Mouse (Mus musculus): ENCODE measurements around the gene 4930442H23Rik. TPM values are rescaled to one million over a fixed set of nuclear protein-coding genes. Genes with fewer than 3 reads are reported as not detected.
"Not testable (repeated sequence)": the region's sequence is repeated elsewhere in the genome, so short reads cannot be mapped to it uniquely, and the experiment has no call there.

Gene 4930442H23Rik
- total RNA-seq, 2 experiments from 2014 or later: not detected

DNA sequence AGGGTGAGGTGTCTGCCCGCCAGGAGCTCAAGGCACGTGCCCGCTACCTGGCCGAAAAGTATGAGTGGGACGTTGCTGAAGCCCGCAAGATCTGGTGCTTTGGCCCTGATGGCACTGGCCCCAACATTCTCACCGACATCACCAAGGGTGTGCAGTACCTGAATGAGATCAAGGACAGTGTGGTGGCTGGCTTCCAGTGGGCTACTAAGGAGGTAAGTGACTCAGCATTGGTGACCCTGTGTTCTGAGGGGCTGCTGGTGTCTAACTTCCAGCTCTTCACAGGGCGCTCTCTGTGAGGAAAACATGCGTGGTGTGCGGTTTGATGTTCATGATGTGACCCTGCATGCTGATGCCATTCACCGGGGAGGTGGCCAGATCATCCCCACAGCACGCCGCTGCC lies 2.7 kb downstream of the 4930442H23Rik start:
- intact Hi-C loops (cut with DNase I): no loop called here
- DNase-seq (ENCODE audit: low spot score in 2 of 2): no peak

DNA sequence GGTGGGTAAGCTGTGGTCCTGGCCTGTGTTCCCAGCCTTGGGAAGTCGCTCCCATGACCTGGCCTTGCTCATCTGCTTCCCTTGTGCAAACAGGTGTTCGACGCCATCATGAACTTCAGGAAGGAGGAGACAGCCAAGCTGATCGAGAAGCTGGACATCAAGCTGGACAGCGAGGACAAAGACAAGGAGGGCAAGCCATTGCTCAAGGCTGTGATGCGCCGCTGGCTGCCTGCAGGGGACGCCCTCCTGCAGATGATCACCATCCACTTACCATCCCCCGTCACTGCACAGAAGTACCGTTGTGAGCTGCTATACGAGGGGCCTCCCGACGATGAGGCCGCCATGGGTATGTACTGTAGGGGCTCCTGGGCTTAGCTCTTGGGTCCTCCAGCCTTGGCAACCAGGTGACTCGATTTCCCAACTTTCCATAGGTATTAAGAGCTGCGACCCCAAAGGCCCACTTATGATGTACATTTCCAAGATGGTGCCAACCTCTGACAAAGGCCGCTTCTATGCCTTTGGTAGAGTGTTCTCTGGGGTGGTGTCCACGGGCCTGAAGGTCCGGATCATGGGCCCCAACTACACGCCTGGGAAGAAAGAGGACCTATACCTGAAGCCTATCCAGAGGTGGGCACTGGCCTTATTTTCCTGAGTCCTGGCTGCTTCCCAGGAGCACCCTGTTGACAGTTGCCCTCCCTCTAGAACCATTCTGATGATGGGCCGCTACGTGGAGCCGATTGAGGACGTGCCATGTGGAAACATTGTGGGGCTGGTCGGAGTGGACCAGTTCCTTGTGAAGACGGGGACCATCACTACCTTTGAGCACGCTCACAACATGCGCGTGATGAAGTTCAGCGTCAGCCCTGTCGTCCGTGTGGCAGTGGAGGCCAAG lies 4.0 kb downstream of the 4930442H23Rik start:
- no peak for DNase-seq (ENCODE audit: low spot score in 2 of 2)
- intact Hi-C loops (cut with DNase I): no loop called here

DNA sequence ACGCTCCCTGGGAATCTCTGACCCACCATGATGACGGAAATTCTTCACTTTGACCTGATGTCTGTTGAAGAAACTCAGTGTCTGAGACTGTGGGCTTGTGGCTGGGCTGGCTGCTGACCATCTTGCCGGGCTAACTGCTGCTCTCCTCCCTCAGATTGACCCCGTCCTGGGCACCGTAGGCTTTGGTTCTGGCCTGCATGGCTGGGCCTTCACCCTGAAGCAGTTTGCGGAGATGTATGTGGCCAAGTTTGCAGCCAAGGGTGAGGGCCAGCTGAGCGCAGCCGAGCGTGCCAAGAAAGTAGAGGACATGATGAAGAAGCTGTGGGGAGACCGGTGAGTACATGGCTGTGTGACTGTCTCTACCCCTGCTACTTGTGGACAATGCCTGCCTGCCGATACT lies 4.7 kb downstream of the 4930442H23Rik start:
- intact Hi-C loops (cut with DNase I): no loop called here
- no peak for DNase-seq (ENCODE audit: low spot score in 2 of 2)

DNA sequence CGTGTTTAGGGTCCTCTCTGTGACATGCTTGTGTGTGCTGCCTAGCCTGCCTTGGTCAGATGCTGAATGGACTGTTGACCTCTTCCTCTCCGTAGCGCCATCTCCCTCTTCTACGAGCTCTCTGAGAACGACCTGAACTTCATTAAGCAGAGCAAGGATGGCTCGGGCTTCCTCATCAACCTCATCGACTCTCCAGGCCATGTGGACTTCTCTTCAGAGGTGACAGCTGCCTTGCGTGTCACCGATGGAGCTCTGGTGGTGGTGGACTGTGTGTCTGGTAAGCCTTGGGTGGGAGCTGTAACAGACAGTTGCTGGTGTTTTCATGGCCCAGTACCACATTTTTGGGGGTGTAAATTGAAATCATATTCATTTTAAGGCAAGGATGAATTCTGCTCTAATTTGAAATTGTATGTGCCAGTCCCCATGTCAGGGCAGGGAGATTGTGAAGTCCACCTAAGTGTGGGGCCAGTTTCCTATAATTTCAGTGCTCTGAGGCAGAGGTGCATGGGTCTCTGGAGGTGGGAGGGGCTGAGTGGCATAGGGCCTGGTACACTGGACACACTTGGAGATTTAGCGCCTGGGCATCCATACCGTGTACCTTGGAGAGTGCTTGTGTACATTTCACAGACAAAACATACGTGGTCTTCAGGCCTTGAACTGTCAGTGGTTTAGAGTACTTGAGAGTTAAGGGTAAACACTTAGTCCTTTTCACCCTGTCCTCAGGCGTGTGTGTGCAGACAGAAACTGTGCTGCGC lies 5.5 kb downstream of the 4930442H23Rik start:
- intact Hi-C loops (cut with DNase I): loop anchor here (2.0 kb wide), 1 partner anchor 41 kb away; no protein-coding TSS in a partner anchor
- no peak for DNase-seq (ENCODE audit: low spot score in 2 of 2)

DNA sequence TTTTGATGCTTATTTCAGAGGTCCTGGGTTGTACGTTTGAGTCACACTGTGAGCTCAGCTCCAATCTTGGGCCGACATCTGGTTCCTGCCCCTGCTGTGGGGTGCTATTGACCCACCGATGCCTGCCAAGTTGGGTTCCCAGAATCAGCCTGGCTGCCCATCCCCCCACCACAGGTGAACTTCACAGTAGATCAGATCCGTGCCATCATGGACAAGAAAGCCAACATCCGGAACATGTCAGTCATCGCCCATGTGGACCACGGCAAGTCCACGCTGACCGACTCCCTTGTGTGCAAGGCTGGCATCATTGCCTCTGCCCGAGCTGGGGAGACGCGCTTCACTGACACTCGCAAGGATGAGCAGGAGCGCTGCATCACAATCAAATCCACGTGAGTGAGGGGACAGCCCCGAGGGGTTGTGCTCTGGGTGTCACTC lies 6.1 kb downstream of the 4930442H23Rik start:
- peak in 1 of 2 experiments; percentile 37 for DNase-seq (ENCODE audit: low spot score in 2 of 2)
- intact Hi-C loops (cut with DNase I): loop anchor here (2.0 kb wide), 1 partner anchor 41 kb away; no protein-coding TSS in a partner anchor

DNA sequence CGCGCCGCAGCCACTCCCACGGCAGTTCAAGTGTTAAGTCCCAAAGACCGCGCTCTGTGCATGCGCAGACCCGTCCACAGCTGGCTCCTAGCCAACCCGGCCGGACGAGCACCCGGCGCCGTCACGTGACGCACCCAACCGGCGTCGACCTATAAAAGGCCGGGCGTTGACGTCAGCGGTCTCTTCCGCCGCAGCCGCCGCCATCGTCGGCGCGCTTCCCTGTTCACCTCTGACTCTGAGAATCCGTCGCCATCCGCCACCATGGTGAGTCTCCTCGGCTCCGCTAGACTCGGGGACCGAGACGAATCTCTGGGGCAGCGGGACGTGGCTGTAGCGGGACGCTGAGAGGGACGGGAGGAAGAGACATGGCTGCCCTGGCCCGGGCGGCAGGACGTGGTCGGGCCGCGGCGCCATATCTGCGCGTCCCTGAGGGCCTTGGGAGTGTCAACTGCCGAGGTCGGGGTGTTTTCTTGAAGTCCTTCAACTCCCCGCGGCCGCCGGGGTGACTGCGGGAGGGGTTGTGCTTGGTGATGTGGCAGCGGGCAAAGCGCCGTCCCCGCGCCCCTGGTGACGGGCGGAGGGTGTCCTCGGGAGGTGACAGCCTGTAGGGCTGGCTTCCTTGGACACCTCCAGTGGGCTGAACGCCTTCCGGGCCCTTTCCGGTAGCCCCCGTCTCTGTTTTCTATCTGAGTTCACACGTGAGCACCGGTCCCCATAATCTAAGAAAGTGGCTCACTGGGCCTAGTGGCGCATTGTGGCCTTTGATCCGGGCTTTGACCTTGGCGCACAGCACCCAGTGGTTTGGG lies 7.0 kb downstream of the 4930442H23Rik start, which contains the start of gene Eef2:
Gene Eef2 (plus strand): TSS at position 166 of the 806 bp plus-strand sequence.
- DNase-seq (ENCODE audit: low spot score in 2 of 2): peak; percentile 98 to 100
- intact Hi-C loops (cut with DNase I): loop anchor here (2.0 kb wide), 1 partner anchor 40 kb away; no protein-coding TSS in a partner anchor

DNA sequence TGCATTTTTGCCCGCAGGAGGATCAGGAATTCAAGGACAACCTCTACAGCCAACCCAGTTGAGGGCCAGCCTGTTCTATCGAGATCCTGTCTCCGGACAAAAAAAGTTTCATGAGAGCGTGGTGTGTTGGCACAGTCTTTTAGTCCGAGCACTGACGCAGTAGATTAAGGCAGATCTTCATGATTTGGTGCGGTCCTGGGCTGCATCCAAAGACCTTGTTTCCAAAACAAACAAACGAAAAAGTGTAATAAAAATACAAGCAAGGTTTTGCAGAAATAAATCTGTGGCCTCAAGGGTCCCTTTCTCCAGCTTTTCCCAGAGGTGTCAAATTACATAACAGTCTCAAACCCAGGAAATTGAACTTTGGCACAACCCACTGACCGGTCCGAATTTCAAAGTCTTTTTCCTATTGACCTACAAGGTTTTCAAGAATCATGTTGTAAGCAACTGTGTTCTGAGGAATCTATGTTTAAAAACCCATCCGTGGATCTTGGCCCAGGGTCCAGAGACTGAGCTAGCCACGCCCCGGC lies 7.6 kb downstream of the 4930442H23Rik start:
- peak in 1 of 2 experiments; percentile 40 for DNase-seq (ENCODE audit: low spot score in 2 of 2)
- intact Hi-C loops (cut with DNase I): loop anchor here (2.0 kb wide), 3 partner anchors 39 to 247 kb away; no protein-coding TSS in a partner anchor

DNA sequence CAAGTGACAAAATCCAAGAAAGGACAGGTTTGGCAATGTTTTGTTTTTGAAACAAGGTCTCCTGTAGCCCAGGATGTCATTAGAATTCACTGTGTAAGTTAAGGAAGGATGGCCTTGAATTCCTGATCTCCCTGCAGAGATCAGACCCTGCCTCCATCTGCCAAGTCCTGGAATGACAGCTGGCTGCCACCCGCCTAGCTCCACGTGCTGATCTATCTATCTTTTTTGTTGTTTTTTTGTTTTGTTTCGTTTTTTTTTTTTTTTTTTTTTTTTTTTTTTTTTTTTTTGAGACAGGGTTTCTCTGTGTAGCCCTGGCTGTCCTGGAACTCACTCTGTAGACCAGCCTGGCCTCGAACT lies 8.3 kb downstream of the 4930442H23Rik start:
- intact Hi-C loops (cut with DNase I): loop anchor here (2.0 kb wide), 2 partner anchors 177 to 247 kb away; no protein-coding TSS in a partner anchor
- not testable (repeated sequence) for DNase-seq (ENCODE audit: low spot score in 2 of 2)

DNA sequence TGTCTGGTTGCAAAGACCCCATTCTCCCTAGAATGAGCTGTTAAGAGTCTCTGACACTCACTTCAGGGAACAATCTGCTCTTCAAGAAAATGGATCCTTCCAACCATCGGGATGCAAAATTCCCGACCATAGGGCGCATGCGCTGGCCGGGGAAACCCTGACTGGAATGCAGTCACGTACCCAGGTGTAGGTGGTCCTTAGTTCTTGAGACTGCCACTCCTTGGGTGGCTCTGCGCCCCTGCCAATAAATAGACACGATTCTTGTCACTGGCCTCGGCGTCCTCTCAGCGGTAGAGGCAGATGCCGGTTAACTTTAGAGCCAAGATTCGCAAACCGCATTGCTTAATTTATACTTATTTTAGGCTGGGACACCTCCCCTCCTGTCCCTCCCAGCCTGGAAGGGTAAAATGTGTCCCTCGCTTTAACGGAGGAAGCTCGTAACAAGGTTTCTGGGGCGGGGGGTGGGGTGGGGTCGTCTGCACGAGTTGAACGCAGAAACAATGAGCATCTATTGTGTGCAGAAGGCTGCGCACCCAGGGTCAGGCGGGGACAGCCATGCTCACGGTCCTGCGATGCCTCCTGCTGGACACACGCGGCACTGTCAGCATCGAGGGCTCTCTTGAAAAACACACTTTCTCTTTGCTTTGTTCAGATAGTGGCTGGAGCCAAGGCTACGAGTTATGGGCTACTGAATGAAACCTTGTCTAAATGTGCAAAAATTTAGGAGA lies 8.9 kb downstream of the 4930442H23Rik start:
- intact Hi-C loops (cut with DNase I): loop anchor here (2.0 kb wide), 2 partner anchors 176 to 246 kb away; no protein-coding TSS in a partner anchor
- DNase-seq (ENCODE audit: low spot score in 2 of 2): peak; percentile 84 to 90

DNA sequence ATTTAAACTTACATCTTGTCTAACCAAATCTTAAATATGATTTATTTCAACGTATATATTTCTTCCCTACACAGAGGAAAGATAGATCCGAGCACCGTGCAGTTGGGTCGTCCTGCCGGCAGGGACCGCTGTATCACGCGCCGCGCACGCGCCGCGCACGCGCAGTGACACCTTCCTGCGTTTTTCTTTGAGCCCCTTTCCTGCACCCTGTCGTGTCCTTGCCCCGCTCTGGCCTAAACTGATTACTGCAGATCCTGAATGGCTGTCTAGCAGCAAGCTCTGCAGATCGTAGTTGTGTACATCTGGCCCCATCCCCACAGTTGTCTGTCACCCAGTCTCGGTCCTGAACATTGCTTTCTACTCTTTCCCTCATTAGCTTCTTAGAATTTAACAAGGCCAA lies 10.5 kb downstream of the 4930442H23Rik start:
- intact Hi-C loops (cut with DNase I): no loop called here

DNA sequence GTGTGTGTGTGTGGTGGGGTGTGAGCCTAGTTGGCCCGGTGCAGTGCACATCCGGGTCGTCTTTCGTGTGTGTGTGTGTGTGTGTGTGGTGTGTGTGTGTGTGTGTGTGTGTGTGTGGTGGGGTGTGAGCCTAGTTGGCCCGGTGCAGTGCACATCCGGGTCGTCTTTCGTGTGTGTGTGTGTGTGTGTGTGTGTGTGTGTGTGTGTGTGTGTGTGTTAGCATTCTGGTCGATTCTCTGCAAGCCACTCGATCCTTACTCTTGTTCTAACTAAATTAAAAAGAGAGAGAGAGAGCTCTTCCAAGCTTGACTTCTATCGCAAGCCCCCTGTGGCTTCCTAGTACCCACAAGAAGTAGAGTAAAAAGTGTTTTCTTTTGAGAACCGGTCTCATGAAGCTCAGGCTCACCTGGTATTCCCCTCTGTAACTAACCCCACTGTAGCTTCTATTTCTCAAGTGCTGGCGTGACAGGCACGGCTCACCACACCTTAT lies 14.2 kb downstream of the 4930442H23Rik start:
- intact Hi-C loops (cut with DNase I): not testable (repeated sequence)

More for the DNA sequence above, 10.5 kb downstream of the 4930442H23Rik start:
- peak; percentile 82 to 89 for DNase-seq (ENCODE audit: low spot score in 2 of 2)

DNA sequence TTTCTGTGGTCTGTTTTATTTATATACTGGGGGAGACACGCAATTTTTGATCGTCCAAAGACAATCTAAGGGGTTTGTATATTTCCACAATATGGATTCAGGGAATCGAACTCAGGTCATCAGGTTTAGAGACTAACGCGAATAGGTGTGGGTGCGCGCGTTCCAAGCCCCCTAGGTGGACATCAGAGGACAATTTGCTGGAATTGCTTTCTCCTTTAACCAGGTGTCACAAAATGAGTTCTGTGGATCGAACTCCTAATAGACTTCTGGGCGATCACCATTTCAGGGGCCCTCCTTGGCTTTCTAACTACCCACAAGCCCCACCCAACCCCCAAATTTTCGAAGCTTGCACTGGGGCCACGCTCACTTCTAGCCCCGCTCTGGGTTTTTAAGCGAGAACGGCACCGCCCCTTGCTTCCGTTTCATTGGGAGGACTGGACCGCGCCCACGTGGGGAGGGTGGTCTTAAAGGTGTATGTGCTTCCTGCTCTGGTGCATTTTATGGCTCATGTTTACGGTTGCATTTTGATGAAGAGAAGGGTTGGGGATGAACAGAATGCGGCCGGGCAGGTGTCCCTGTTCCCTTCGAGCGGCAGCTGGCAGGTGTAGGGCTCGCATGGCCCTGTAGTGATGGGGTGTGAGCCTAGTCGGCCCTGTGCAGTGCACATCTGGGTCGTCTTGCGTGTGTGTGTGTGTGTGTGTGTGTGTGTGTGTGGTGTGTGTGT lies 15.0 kb downstream of the 4930442H23Rik start:
- peak; percentile 74 to 86 for DNase-seq (ENCODE audit: low spot score in 2 of 2)

More for the DNA sequence above, 14.2 kb downstream of the 4930442H23Rik start:
- not testable (repeated sequence) for DNase-seq (ENCODE audit: low spot score in 2 of 2)

DNA sequence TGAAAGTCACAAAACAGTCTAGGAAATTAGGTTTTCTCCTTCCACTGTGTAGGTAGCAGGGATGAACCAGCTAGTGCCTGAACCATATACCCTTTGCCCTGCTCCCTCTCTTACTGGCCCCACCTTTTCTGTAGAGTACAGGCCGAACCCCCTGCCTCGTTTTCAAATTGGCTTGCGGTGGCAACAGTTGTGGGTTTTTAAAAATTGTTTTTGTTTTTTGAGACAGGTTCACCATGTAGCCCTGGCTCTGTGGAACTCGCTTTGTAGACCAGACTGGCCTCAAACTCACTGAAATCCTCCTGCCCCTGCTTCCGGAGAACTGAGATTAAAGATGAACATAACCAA lies 15.6 kb downstream of the 4930442H23Rik start:
- intact Hi-C loops (cut with DNase I): no loop called here
- no peak for DNase-seq (ENCODE audit: low spot score in 2 of 2)

More for the DNA sequence above, 15.0 kb downstream of the 4930442H23Rik start:
- intact Hi-C loops (cut with DNase I): no loop called here

DNA sequence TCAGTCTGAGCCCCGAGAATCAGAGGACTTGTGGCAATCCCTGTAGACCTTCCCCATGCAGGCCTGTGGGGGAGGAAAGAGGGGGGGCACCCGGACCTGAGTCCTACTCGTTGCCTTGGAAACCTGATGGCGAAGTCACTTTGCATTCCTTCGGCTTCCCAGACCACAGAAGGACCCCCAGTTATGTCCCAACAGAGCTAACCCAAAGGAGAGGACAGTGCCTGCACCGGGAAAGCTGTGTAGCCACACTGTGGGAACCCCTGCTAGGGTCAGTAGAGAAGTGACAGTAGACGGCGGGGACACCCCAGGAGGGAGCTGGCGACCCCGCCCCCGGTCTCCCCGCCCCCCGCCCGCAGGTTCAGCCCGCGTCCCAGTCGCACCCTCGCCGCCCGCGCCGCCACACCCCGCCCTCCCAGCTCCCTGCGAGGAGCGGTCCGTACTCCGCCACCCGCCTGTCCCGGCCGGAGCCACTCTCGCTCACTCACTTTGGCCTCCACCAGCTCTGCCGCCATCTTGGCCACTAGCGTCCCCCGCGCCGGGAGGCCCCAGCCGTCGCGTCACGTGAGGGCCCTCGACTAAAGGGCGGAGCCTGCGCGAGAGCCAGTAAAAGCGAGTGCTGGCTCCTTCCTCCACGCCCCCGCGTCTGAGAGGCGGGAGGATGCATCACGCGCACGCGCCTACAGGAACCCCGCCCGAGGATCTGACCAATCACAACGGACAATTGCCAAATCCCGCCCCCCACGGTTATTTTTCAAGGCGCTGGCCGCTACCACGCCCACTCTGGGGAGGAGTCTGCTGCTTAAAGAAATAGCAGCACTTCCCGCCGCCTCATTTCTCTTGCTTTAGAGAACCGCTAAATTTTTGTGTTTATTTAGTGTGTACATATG lies 16.2 kb downstream of the 4930442H23Rik start, which contains the start of gene Pias4:
Gene Pias4 (minus strand): TSS at position 724 of the 887 bp plus-strand sequence.
- DNase-seq (ENCODE audit: low spot score in 2 of 2): peak; percentile 100
- intact Hi-C loops (cut with DNase I): no loop called here

DNA sequence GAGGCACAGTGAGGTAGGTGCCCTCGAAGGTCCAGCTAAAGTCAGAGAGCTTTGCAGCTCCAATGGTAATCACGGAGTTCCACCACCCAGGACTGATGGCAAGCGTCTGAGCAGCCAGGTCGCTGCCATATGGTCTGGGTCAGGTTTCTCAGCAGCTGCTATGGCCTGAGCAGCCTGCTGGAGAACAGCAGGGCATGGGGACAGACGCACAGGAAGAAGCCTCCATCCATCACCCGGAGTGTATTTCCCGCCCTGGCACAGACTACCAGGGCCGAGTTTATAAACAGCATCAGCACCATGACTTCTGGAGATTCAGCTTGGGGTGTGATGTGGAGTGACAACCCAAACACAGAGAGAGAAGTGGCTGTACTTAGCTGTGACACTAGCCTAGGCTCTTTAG lies 18.5 kb downstream of the 4930442H23Rik start:
- intact Hi-C loops (cut with DNase I): no loop called here

DNA sequence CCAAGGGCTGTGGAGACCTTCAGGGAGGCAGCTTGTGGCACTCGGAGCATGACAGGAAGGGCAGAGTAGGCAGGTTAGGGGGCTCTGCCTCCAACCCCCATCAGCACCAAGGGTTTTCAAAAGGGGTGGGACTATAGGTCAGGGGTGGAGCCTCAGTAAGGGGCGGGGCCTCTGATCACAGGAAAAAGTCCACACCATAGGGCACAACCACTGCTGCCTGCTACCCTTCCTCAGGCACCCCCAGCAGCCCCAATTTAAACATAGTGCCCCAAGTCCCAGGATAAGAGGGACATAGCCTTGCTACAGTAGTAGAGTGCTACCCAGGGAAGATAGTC lies 21.4 kb downstream of the 4930442H23Rik start:
- no peak for DNase-seq (ENCODE audit: low spot score in 2 of 2)
- intact Hi-C loops (cut with DNase I): no loop called here

More for the DNA sequence above, 18.5 kb downstream of the 4930442H23Rik start:
- DNase-seq (ENCODE audit: low spot score in 2 of 2): no peak
